Mouse (Mus musculus) kidney, adult 2 months (tissue): ENCODE measurements around the gene Iqck.

Experiments
- CTCF ChIP-seq: fragments of 200-500 bp; conservative IDR thresholded peaks from 2 replicates; pipeline ENCODE4 v1.5.1; 2011; ENCODE audit warnings: low read depth, mild to moderate bottlenecking, control low read depth, low read length, moderate library complexity, mixed read lengths; ENCODE audit not compliant: insufficient read depth, insufficient read length
- POLR2A ChIP-seq: fragments of 200-500 bp; IDR thresholded peaks from one replicate; pipeline ENCODE4 v1.6.1; 2011; ENCODE audit warnings: low read depth, low read length, control low read depth

DNA sequence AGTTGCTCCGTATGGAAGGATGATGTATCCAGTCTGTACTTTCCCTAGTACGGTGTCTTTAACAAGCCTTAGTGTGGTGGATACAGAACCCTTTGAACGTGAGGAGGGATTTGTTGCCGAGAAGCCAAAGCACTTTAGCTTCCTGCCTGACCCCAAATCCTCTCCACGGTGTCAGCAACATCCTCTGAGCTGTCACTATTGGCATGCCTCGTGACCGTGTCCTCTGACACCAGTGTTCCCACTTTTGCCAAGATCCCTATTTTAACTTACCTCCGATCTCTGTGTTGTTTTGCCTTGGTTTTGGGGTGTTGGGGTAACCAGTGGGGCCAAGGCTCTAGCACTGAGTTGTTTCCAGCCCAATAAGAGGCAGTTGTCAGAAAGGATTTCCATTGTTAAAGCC is 115.9 kb downstream of the Iqck start:
- no peak for TF ChIP-seq CTCF
- TF ChIP-seq POLR2A, result no peak
